Mouse (Mus musculus) urinary bladder, adult 2 months (tissue): ENCODE measurements around the gene Rab44. TPM values are rescaled to one million over a fixed set of nuclear protein-coding genes. Genes with fewer than 3 reads are reported as not detected.
"Not testable (repeated sequence)": the region's sequence is repeated elsewhere in the genome, so short reads cannot be mapped to it uniquely, and the experiment has no call there.

Source experiments
- DNase-seq: peaks from one replicate; pipeline ENCODE4 v3.0.0; 2022; ENCODE audit warnings: low spot score
- polyA plus RNA-seq: library from polyadenylated mRNA; depleted of rRNA; stranded (reverse); fragments of >200 nt; gene quantifications from 2 replicates; pipeline ENCODE4 v1.2.3, GENCODE M21; 2012; rRNA removed

Gene Rab44
- polyA plus RNA-seq = 1.5 and 1.9 TPM in 2 replicates

GRCm38 (mm10) chr17:29113591-29114352, at the start of gene Rab44:
Gene Rab44 (plus strand): TSS chr17:29114145.
- no peak for DNase-seq

- no peak for DNase-seq
These were observed 48.6 kb upstream of the Rab44 start for GRCm38 (mm10) chr17:29065245-29065940.

GRCm38 (mm10) chr17:29065971-29066370, 48.0 kb upstream of the Rab44 start:
- DNase-seq = no peak

- DNase-seq = not testable (repeated sequence)
These were observed 46.5 kb upstream of the Rab44 start for GRCm38 (mm10) chr17:29067416-29067815.

- DNase-seq = no peak
These were observed 46.1 kb upstream of the Rab44 start for GRCm38 (mm10) chr17:29067847-29068246.

GRCm38 (mm10) chr17:29069063-29069462, 44.9 kb upstream of the Rab44 start:
- DNase-seq = no peak

GRCm38 (mm10) chr17:29071820-29072219, 42.1 kb upstream of the Rab44 start:
- DNase-seq = no peak

- DNase-seq = no peak
These were observed 41.1 kb upstream of the Rab44 start for GRCm38 (mm10) chr17:29072701-29073307.

GRCm38 (mm10) chr17:29073313-29073712, 40.6 kb upstream of the Rab44 start:
- DNase-seq = no peak

GRCm38 (mm10) chr17:29074085-29074484, 39.9 kb upstream of the Rab44 start:
- DNase-seq = no peak

GRCm38 (mm10) chr17:29076235-29076634, 37.7 kb upstream of the Rab44 start:
- DNase-seq = no peak

GRCm38 (mm10) chr17:29077786-29078509, 36.0 kb upstream of the Rab44 start:
- DNase-seq = no peak

- peak; percentile 73 for DNase-seq
These were observed 35.2 kb upstream of the Rab44 start for GRCm38 (mm10) chr17:29078519-29079383.

GRCm38 (mm10) chr17:29080758-29081617, 33.0 kb upstream of the Rab44 start:
- no peak for DNase-seq

- DNase-seq = no peak
These were observed 32.1 kb upstream of the Rab44 start for GRCm38 (mm10) chr17:29081618-29082381.

GRCm38 (mm10) chr17:29083586-29083985, 30.4 kb upstream of the Rab44 start:
- no peak for DNase-seq

GRCm38 (mm10) chr17:29084656-29085055, 29.3 kb upstream of the Rab44 start:
- no peak for DNase-seq

GRCm38 (mm10) chr17:29085266-29085665, 28.7 kb upstream of the Rab44 start:
- no peak for DNase-seq

GRCm38 (mm10) chr17:29086916-29087315, 27.0 kb upstream of the Rab44 start:
- DNase-seq = peak; percentile 10
